Mouse (Mus musculus): Measurements from ENCODE around the gene Gm10277. TPM values are rescaled to one million over a fixed set of nuclear protein-coding genes. Genes with fewer than 3 reads are reported as not detected.

The Gm10277 gene
- polyA plus RNA-seq, 1 experiment, result not detected

DNA sequence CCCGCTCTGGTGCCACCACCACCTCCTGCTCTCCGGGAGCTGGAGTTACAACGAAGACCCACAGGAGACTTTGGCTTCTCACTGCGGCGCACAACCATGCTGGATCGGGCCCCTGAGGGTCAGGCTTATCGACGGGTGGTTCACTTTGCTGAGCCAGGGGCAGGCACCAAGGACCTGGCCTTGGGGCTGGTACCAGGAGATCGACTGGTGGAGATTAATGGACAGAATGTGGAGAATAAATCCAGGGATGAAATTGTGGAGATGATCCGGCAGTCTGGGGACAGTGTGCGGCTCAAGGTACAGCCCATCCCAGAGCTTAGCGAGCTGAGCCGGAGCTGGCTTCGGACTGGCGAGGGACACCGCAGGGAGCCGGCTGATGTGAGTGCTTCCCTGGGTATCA is 9.6 kb downstream of the Gm10277 start:
- no peak overlapping the region for H3K4me3 ChIP-seq (replicated peaks; ENCODE audit: insufficient read depth, low read depth, low read length)
- TF ChIP-seq POLR2A (IDR thresholded peaks at IDR 0.05; ENCODE audit: borderline replicate concordance, insufficient read depth, low read length), result no peak
- TF ChIP-seq CTCF (IDR thresholded peaks at IDR 0.05; ENCODE audit: borderline replicate concordance, insufficient read depth, low read depth, low read length), result no peak
- WGBS, result 89% methylated on average over 17 of the region's 17 CpGs

DNA sequence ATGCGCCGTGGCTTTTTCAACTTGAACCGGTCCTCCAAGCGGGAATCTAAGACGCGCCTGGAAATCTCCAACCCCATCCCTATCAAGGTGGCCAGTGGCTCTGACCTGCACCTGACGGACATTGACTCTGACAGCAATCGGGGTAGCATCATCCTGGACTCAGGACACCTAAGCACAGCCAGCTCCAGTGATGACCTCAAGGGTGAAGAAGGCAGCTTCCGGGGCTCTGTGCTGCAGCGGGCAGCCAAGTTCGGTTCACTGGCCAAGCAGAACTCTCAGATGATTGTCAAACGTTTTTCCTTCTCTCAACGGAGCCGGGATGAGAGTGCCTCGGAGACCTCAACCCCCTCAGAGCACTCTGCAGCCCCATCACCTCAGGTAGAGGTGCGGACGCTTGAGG is 10.1 kb downstream of the Gm10277 start:
- peaks cover 21% of the 10 kb centered on the region for H3K4me1 ChIP-seq (ENCODE audit: control insufficient read depth, insufficient read depth, low read length)
- 92% methylated on average over 17 of the region's 17 CpGs for WGBS

More for the DNA sequence above, 9.6 kb downstream of the Gm10277 start:
- H3K27me3 ChIP-seq (ENCODE audit: control insufficient read depth, insufficient read depth, low read length), result no peaks in the 10 kb centered on the region
- H3K27ac ChIP-seq (ENCODE audit: insufficient read depth, low read length), result no peak overlapping the region
- peaks cover 24% of the 10 kb centered on the region for H3K4me1 ChIP-seq (ENCODE audit: control insufficient read depth, insufficient read depth, low read length)
- DNase-seq, result no peak

DNA sequence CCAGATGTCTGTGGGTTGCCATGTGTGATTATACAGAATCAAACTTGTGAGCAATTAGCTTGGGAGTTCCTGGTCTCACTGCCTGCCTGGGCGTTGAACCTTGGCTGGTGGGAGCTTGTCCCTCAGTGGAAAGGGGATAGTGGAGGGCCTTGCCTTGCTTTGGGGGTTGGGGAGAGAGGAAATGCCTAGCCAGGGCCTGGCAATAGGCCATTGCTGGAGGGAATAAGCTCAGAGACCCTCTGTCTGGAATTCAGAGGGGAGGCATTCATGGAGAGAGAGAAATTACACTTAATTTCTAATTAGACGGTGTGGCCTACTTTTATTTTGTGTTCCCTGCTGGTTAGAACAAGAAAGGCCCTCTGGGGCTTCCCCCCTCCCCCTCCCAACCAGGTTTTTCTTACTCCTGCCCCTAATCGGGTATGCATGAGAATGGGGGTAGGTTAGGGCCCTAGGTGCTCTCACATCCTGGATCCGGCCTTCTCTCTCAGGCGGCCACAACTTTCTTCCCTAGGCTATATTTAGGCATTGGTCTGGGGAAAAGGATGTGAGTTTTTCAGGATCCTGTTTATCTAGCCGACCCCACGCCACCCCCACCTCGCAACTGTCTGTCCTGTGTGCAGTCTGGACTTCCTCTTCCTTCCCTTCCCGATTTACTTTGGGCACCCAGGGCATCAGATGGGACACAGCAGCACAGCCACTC is 11.7 kb downstream of the Gm10277 start:
- H3K27ac ChIP-seq (ENCODE audit: insufficient read depth, low read length), result no peak overlapping the region
- 69% methylated on average over 9 of the region's 9 CpGs for WGBS
- no peaks in the 10 kb centered on the region for H3K27me3 ChIP-seq (ENCODE audit: control insufficient read depth, insufficient read depth, low read length)
- no peak overlapping the region for H3K4me3 ChIP-seq (replicated peaks; ENCODE audit: insufficient read depth, low read depth, low read length)
- peaks cover 12% of the 10 kb centered on the region for H3K4me1 ChIP-seq (ENCODE audit: control insufficient read depth, insufficient read depth, low read length)
- DNase-seq, result no peak
- TF ChIP-seq POLR2A (IDR thresholded peaks at IDR 0.05; ENCODE audit: borderline replicate concordance, insufficient read depth, low read length) (no peak), CTCF (IDR thresholded peaks at IDR 0.05; ENCODE audit: borderline replicate concordance, insufficient read depth, low read depth, low read length) (no peak)

More for the DNA sequence above, 10.1 kb downstream of the Gm10277 start:
- H3K27ac ChIP-seq (ENCODE audit: insufficient read depth, low read length), result no peak overlapping the region
- no peak for TF ChIP-seq CTCF (IDR thresholded peaks at IDR 0.05; ENCODE audit: borderline replicate concordance, insufficient read depth, low read depth, low read length)
- TF ChIP-seq POLR2A (IDR thresholded peaks at IDR 0.05; ENCODE audit: borderline replicate concordance, insufficient read depth, low read length), result no peak
- DNase-seq, result no peak
- no peaks in the 10 kb centered on the region for H3K27me3 ChIP-seq (ENCODE audit: control insufficient read depth, insufficient read depth, low read length)
- H3K4me3 ChIP-seq (replicated peaks; ENCODE audit: insufficient read depth, low read depth, low read length), result no peak overlapping the region

DNA sequence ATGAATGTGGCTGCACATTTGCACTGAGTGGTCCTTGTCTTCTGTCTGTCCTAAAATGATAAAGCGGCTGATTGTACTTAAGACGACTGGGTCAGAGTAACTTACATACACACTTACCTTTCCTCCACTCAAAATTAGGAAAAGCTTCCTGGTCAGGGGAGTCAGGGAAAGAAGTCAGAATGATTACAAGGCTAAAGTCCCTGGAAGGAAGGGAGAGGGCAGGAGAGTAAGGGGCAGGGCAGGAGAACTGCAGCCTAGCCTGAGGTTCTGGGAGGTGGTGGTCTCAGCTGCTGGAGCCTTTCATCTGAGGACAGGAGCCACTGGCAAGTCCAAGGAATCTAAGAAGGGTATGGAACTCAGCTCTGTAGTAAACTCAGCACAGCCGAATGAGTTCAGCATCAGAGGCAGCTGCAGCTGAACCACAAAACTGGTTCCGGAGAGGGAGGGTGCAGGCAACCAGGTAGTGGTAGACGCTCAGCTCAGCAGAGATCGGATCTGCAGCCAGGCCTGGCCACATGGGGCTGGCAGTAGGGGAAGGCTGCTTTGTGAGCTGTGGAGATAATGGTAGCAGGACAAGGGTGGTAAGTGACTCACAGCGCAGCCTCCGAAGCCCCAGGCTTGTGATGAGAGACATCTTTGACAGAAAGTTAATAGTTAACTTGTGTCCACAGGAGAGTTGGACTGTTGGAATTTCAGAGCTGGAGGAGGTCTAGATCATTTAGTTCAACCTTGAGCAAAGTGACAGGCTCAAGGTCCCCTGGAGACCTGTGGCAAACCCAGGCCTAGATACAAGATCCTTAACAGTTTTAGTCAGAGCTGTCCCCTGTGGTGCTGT is 15.5 kb downstream of the Gm10277 start:
- TF ChIP-seq POLR2A (IDR thresholded peaks at IDR 0.05; ENCODE audit: borderline replicate concordance, insufficient read depth, low read length) (no peak), CTCF (IDR thresholded peaks at IDR 0.05; ENCODE audit: borderline replicate concordance, insufficient read depth, low read depth, low read length) (no peak)
- no peak overlapping the region for H3K27ac ChIP-seq (ENCODE audit: insufficient read depth, low read length)
- H3K4me3 ChIP-seq (replicated peaks; ENCODE audit: insufficient read depth, low read depth, low read length), result no peak overlapping the region
- 68% methylated on average over 8 of the region's 8 CpGs for WGBS
- H3K4me1 ChIP-seq (ENCODE audit: control insufficient read depth, insufficient read depth, low read length), result peaks cover 5% of the 10 kb centered on the region
- DNase-seq, result peak in 1 of 2 experiments; percentile 41
- H3K27me3 ChIP-seq (ENCODE audit: control insufficient read depth, insufficient read depth, low read length), result no peaks in the 10 kb centered on the region

DNA sequence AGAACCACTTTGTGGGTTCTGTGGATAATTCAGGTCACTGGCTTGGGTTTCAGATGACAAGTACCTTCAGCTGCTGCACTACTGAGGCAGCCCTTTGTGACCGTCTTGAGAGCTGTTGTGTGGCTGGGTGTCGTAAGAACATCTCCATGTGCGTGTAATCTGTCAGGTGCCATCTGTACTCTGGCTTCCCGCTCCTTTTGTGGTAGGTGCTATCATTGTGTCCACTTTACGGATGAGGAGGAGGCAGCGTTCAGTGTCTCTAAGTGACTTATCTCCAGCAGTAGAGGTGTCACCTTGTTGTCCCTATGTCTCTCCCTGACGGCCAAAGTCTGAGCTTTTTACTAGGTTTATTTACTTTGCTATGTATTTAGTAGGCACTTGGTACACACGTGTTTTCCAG is 17.2 kb downstream of the Gm10277 start:
- TF ChIP-seq POLR2A (IDR thresholded peaks at IDR 0.05; ENCODE audit: borderline replicate concordance, insufficient read depth, low read length), result no peak
- TF ChIP-seq CTCF (IDR thresholded peaks at IDR 0.05; ENCODE audit: borderline replicate concordance, insufficient read depth, low read depth, low read length), result no peak
- Histone ChIP-seq H3K4me3 (replicated peaks; ENCODE audit: insufficient read depth, low read depth, low read length) (no peak overlapping the region), H3K27ac (ENCODE audit: insufficient read depth, low read length) (no peak overlapping the region), H3K4me1 (ENCODE audit: control insufficient read depth, insufficient read depth, low read length) (peaks cover 13% of the 10 kb centered on the region), H3K27me3 (ENCODE audit: control insufficient read depth, insufficient read depth, low read length) (no peaks in the 10 kb centered on the region)
- WGBS, result 84% methylated on average over 8 of the region's 8 CpGs
- no peak for DNase-seq

DNA sequence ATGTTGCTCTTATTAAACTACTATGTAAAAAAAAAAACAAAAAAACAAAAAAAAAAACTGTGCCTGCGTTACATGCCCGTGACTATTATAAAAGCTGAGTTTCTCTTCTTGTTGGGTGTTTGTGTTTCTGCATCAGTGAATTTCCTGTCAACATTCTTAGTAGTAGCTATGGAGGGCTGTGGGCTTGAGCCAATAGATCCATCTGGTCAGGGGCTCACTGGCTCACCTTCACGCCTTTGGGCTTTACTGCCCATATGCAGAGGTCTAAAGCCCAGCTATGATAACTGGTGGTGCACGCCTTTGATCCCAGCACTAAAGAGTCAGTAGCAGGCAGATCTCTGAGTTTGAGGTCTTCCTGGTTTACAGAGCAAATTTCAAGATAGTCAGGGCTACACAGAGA is 18.1 kb downstream of the Gm10277 start:
- Histone ChIP-seq H3K4me3 (replicated peaks; ENCODE audit: insufficient read depth, low read depth, low read length) (no peak overlapping the region), H3K27ac (ENCODE audit: insufficient read depth, low read length) (no peak overlapping the region), H3K27me3 (ENCODE audit: control insufficient read depth, insufficient read depth, low read length) (no peaks in the 10 kb centered on the region), H3K4me1 (ENCODE audit: control insufficient read depth, insufficient read depth, low read length) (peaks cover 16% of the 10 kb centered on the region)
- DNase-seq, result no peak
- WGBS, result 44% methylated on average over 4 of the region's 4 CpGs
- TF ChIP-seq CTCF (IDR thresholded peaks at IDR 0.05; ENCODE audit: borderline replicate concordance, insufficient read depth, low read depth, low read length) (no peak), POLR2A (IDR thresholded peaks at IDR 0.05; ENCODE audit: borderline replicate concordance, insufficient read depth, low read length) (no peak)

DNA sequence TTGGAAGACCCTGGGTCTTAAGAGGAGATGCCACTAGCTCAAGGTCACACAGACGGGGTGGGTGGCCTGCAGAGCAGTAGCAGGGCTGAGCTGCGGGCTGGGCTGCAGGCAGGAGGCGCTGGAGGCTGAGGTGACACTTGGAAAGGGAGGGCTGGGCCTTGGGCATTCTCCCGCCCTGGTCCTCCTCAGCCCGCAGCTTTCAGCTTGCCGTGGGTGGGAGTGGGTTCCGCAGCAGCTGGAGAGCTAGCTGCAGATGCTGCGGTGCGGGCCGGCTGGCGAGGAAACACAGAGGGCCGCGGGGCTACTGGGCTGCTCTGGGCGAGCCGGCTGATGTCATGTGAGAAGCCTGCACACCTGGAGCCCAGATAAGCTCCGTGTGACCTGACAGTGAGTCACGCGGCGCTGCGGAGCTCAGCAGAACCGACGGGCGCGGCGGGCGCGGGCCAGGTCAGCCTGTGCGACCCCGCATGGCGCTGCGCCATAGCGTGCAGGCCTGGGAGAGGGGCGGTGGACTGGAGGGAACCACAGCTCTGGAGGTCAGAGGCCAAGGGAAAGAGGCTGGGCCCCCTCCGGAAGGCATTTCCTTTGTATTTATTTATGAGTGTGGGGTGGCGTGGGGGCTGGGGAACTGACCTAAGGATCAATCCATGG is 21.1 kb downstream of the Gm10277 start:
- WGBS, result 21% methylated on average over 35 of the region's 35 CpGs
- Histone ChIP-seq H3K27me3 (ENCODE audit: control insufficient read depth, insufficient read depth, low read length) (no peaks in the 10 kb centered on the region), H3K4me3 (replicated peaks; ENCODE audit: insufficient read depth, low read depth, low read length) (peak overlapping the region; percentile 8), H3K4me1 (ENCODE audit: control insufficient read depth, insufficient read depth, low read length) (peaks cover 17% of the 10 kb centered on the region), H3K27ac (ENCODE audit: insufficient read depth, low read length) (no peak overlapping the region; the same call in 1 of the 2 replicates)
- peak; percentile 43 to 57 for DNase-seq
- TF ChIP-seq POLR2A (IDR thresholded peaks at IDR 0.05; ENCODE audit: borderline replicate concordance, insufficient read depth, low read length), result no peak
- peak; percentile 42; the same call in 1 of the 2 replicates for TF ChIP-seq CTCF (IDR thresholded peaks at IDR 0.05; ENCODE audit: borderline replicate concordance, insufficient read depth, low read depth, low read length)

Data from cerebellum, adult 2 months (tissue).